Mouse (Mus musculus): Measurements from ENCODE around the gene Gm28043. TPM values are rescaled to one million over a fixed set of nuclear protein-coding genes. Genes with fewer than 3 reads are reported as not detected.
"Not testable (repeated sequence)": the region's sequence is repeated elsewhere in the genome, so short reads cannot be mapped to it uniquely, and the experiment has no call there.

Gm28043 gene
- polyA plus RNA-seq, 1 experiment from 2014 or later: 2.2 TPM

GRCm38 (mm10) chr17:29708783-29709182 lies 94.1 kb downstream of the Gm28043 start:
- WGBS: 80% methylated on average over 5 of the region's 5 CpGs
- H3K27me3 ChIP-seq (ENCODE audit: control insufficient read depth, insufficient read depth, low read length): no peaks in the 10 kb centered on the region
- no peak overlapping the region for H3K27ac ChIP-seq (ENCODE audit: low read depth, low read length)
- H3K9ac ChIP-seq (ENCODE audit: low read depth, low read length): no peak overlapping the region
- H3K4me1 ChIP-seq (ENCODE audit: control insufficient read depth, insufficient read depth, low read length): peaks cover 36% of the 10 kb centered on the region
- H3K9me3 ChIP-seq (ENCODE audit: control insufficient read depth, low read length): no peaks in the 10 kb centered on the region
- no peak overlapping the region for H3K4me2 ChIP-seq (replicated peaks; ENCODE audit: low read depth, low read length)
- no peak overlapping the region for H3K4me3 ChIP-seq (ENCODE audit: low read length)
- peaks cover 6% of the 10 kb centered on the region for H3K36me3 ChIP-seq (ENCODE audit: control insufficient read depth, insufficient read depth, low read length)
- ATAC-seq (ENCODE audit: low FRiP score, low TSS enrichment): no peak

- ATAC-seq (ENCODE audit: low FRiP score, low TSS enrichment): no peak
- Histone ChIP-seq H3K4me1 (ENCODE audit: control insufficient read depth, insufficient read depth, low read length) (peaks cover 36% of the 10 kb centered on the region), H3K36me3 (ENCODE audit: control insufficient read depth, insufficient read depth, low read length) (no peaks in the 10 kb centered on the region; the same call in 1 of the 2 replicates), H3K9me3 (ENCODE audit: control insufficient read depth, low read length) (no peaks in the 10 kb centered on the region), H3K27me3 (ENCODE audit: control insufficient read depth, insufficient read depth, low read length) (no peaks in the 10 kb centered on the region), H3K4me2 (replicated peaks; ENCODE audit: low read depth, low read length) (no peak overlapping the region), H3K27ac (ENCODE audit: low read depth, low read length) (no peak overlapping the region), H3K4me3 (ENCODE audit: low read length) (no peak overlapping the region), H3K9ac (ENCODE audit: low read depth, low read length) (no peak overlapping the region)
- 50% methylated on average over 11 of the region's 11 CpGs for WGBS
Measured at GRCm38 (mm10) chr17:29710562-29711044, 95.9 kb downstream of the Gm28043 start.

GRCm38 (mm10) chr17:29711076-29711744 lies 96.5 kb downstream of the Gm28043 start:
- Histone ChIP-seq H3K4me2 (replicated peaks; ENCODE audit: low read depth, low read length) (no peak overlapping the region), H3K27ac (ENCODE audit: low read depth, low read length) (0 out of 2 replicates have a peak overlapping the region, but pooled peaks have one; percentile 24), H3K9me3 (ENCODE audit: control insufficient read depth, low read length) (no peaks in the 10 kb centered on the region), H3K9ac (ENCODE audit: low read depth, low read length) (no peak overlapping the region), H3K27me3 (ENCODE audit: control insufficient read depth, insufficient read depth, low read length) (no peaks in the 10 kb centered on the region), H3K4me3 (ENCODE audit: low read length) (no peak overlapping the region), H3K36me3 (ENCODE audit: control insufficient read depth, insufficient read depth, low read length) (no peaks in the 10 kb centered on the region; the same call in 1 of the 2 replicates), H3K4me1 (ENCODE audit: control insufficient read depth, insufficient read depth, low read length) (peaks cover 40% of the 10 kb centered on the region)
- 61% methylated on average over 19 of the region's 19 CpGs for WGBS
- ATAC-seq (ENCODE audit: low FRiP score, low TSS enrichment): no peak

GRCm38 (mm10) chr17:29711745-29712431 lies 97.2 kb downstream of the Gm28043 start:
- Histone ChIP-seq H3K4me2 (replicated peaks; ENCODE audit: low read depth, low read length) (no peak overlapping the region), H3K4me3 (ENCODE audit: low read length) (no peak overlapping the region), H3K4me1 (ENCODE audit: control insufficient read depth, insufficient read depth, low read length) (peaks cover 39% of the 10 kb centered on the region), H3K27ac (ENCODE audit: low read depth, low read length) (peak overlapping the region; percentile 24; the same call in 1 of the 2 replicates), H3K36me3 (ENCODE audit: control insufficient read depth, insufficient read depth, low read length) (no peaks in the 10 kb centered on the region; the same call in 1 of the 2 replicates), H3K27me3 (ENCODE audit: control insufficient read depth, insufficient read depth, low read length) (no peaks in the 10 kb centered on the region), H3K9ac (ENCODE audit: low read depth, low read length) (no peak overlapping the region), H3K9me3 (ENCODE audit: control insufficient read depth, low read length) (no peaks in the 10 kb centered on the region)
- WGBS: 44% methylated on average over 8 of the region's 8 CpGs
- peak; percentile 52; the same call in 1 of the 2 replicates for ATAC-seq (ENCODE audit: low FRiP score, low TSS enrichment)

- Histone ChIP-seq H3K27ac (ENCODE audit: low read depth, low read length) (peak overlapping the region; percentile 13; the same call in 1 of the 2 replicates), H3K4me3 (ENCODE audit: low read length) (no peak overlapping the region), H3K9ac (ENCODE audit: low read depth, low read length) (no peak overlapping the region), H3K4me2 (replicated peaks; ENCODE audit: low read depth, low read length) (no peak overlapping the region), H3K4me1 (ENCODE audit: control insufficient read depth, insufficient read depth, low read length) (peaks cover 33% of the 10 kb centered on the region), H3K27me3 (ENCODE audit: control insufficient read depth, insufficient read depth, low read length) (no peaks in the 10 kb centered on the region), H3K9me3 (ENCODE audit: control insufficient read depth, low read length) (no peaks in the 10 kb centered on the region), H3K36me3 (ENCODE audit: control insufficient read depth, insufficient read depth, low read length) (no peaks in the 10 kb centered on the region; the same call in 1 of the 2 replicates)
- ATAC-seq (ENCODE audit: low FRiP score, low TSS enrichment): no peak
- 55% methylated on average over 7 of the region's 7 CpGs for WGBS
Measured at GRCm38 (mm10) chr17:29712565-29712964, 97.9 kb downstream of the Gm28043 start.

GRCm38 (mm10) chr17:29713734-29714133 lies 99.1 kb downstream of the Gm28043 start:
- not testable (repeated sequence) for H3K4me3 ChIP-seq (ENCODE audit: low read length); H3K4me2 ChIP-seq (replicated peaks; ENCODE audit: low read depth, low read length); H3K27ac ChIP-seq (ENCODE audit: low read depth, low read length); ATAC-seq (ENCODE audit: low FRiP score, low TSS enrichment); H3K9me3 ChIP-seq (ENCODE audit: control insufficient read depth, low read length); H3K36me3 ChIP-seq (ENCODE audit: control insufficient read depth, insufficient read depth, low read length); H3K9ac ChIP-seq (ENCODE audit: low read depth, low read length); H3K27me3 ChIP-seq (ENCODE audit: control insufficient read depth, insufficient read depth, low read length)
- peaks cover 31% of the 10 kb centered on the region for H3K4me1 ChIP-seq (ENCODE audit: control insufficient read depth, insufficient read depth, low read length)
- 98% methylated on average over 4 of the region's 4 CpGs for WGBS

GRCm38 (mm10) chr17:29716732-29717445 lies 102.2 kb downstream of the Gm28043 start, which contains the start of gene Ccdc167:
TSS of gene Ccdc167 (minus strand) at chr17:29717044.
- Histone ChIP-seq H3K4me2 (replicated peaks; ENCODE audit: low read depth, low read length) (peak within 1 kb of the TSS; percentile 85), H3K27me3 (ENCODE audit: control insufficient read depth, insufficient read depth, low read length) (no peaks in the 10 kb centered on the region), H3K9ac (ENCODE audit: low read depth, low read length) (peak within 1 kb of the TSS; percentile 69), H3K4me1 (ENCODE audit: control insufficient read depth, insufficient read depth, low read length) (peaks cover 13% of the 10 kb centered on the region), H3K4me3 (ENCODE audit: low read length) (peak within 1 kb of the TSS; percentile 60), H3K9me3 (ENCODE audit: control insufficient read depth, low read length) (no peaks in the 10 kb centered on the region), H3K27ac (ENCODE audit: low read depth, low read length) (no peak within 1 kb of the TSS), H3K36me3 (ENCODE audit: control insufficient read depth, insufficient read depth, low read length) (no peaks in the 10 kb centered on the region; the same call in 1 of the 2 replicates)
- peak; percentile 95 for ATAC-seq (ENCODE audit: low FRiP score, low TSS enrichment)
- 5% methylated on average over 41 of the region's 41 CpGs for WGBS

- WGBS: 85% methylated on average over 8 of the region's 8 CpGs
- H3K36me3 ChIP-seq (ENCODE audit: control insufficient read depth, insufficient read depth, low read length): no peaks in the 10 kb centered on the region; the same call in 1 of the 2 replicates
- peaks cover 4% of the 10 kb centered on the region for H3K4me1 ChIP-seq (ENCODE audit: control insufficient read depth, insufficient read depth, low read length)
- H3K4me2 ChIP-seq (replicated peaks; ENCODE audit: low read depth, low read length): no peak overlapping the region
- no peaks in the 10 kb centered on the region for H3K27me3 ChIP-seq (ENCODE audit: control insufficient read depth, insufficient read depth, low read length)
- no peak overlapping the region for H3K9ac ChIP-seq (ENCODE audit: low read depth, low read length)
- H3K9me3 ChIP-seq (ENCODE audit: control insufficient read depth, low read length): no peaks in the 10 kb centered on the region
- H3K4me3 ChIP-seq (ENCODE audit: low read length): no peak overlapping the region
- no peak for ATAC-seq (ENCODE audit: low FRiP score, low TSS enrichment)
- H3K27ac ChIP-seq (ENCODE audit: low read depth, low read length): no peak overlapping the region
Measured at GRCm38 (mm10) chr17:29718660-29719059, 104.0 kb downstream of the Gm28043 start.

All from kidney, embryonic 14.5 days (tissue).